Mouse (Mus musculus): ENCODE measurements around the gene Chka. TPM values are rescaled to one million over a fixed set of nuclear protein-coding genes. Genes with fewer than 3 reads are reported as not detected.

The Chka gene
- 51.3 to 66.2 TPM (median 60.2 TPM) in 4 replicates for total RNA-seq (2023; ENCODE audit: inconsistent age)

GRCm38 (mm10) chr19:3851502-3851962 is at the start of gene Chka:
Chka (plus strand) TSS chr19:3851773.

GRCm38 (mm10) chr19:3906795-3907786 is 55.5 kb downstream of the Chka start, which contains the start of gene Tcirg1:
Tcirg1 (minus strand) TSS chr19:3907133.

DNA sequence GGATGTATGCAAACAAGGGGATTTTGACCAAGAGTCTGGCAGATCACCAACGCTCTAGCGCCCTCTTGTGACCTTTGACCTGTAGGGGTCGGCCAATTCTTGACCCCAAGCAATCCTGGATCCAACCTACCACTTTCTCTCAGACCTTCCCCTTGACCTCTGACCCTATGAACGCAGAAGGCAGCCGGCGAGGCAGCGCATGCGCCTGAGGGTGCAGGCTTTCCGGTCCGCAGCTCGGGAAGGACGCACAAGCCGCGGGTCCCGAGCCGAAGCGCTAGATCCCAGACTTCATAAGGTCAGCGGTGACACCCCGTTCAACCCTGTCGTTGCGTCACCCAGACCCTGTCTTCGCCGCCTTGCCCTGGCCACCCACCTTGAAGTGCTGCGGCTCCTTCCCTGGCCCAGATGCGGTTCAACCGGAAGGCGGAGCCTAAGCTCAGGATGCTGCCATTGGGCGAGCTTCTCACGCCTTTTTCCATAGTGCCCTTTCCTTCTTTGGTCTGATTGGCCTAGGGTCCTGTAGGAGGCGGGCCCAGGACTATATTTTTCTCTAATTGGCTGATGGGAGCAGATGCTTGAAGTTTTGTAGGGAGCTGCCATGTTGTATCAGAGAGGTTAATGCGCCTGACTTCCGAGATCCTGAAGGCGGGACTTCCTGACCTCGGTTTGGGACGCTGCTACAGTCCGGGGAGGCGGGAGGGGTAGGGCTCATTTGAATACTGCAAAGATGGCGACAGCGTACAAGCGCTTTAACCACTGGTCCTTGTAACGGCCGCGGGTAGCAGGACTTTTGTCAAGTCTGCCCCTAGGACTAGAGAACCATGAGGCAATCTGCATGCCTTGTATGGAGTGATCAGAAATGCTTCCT is 61.0 kb downstream of the Chka start, which contains the start of gene Ndufs8:
TSS of gene Ndufs8 (minus strand) at position 438 of the 868 bp plus-strand sequence.

GRCm38 (mm10) chr19:3929211-3929941 is 77.8 kb downstream of the Chka start, which contains the start of gene Aldh3b1:
Aldh3b1 (minus strand) TSS chr19:3929808.

DNA sequence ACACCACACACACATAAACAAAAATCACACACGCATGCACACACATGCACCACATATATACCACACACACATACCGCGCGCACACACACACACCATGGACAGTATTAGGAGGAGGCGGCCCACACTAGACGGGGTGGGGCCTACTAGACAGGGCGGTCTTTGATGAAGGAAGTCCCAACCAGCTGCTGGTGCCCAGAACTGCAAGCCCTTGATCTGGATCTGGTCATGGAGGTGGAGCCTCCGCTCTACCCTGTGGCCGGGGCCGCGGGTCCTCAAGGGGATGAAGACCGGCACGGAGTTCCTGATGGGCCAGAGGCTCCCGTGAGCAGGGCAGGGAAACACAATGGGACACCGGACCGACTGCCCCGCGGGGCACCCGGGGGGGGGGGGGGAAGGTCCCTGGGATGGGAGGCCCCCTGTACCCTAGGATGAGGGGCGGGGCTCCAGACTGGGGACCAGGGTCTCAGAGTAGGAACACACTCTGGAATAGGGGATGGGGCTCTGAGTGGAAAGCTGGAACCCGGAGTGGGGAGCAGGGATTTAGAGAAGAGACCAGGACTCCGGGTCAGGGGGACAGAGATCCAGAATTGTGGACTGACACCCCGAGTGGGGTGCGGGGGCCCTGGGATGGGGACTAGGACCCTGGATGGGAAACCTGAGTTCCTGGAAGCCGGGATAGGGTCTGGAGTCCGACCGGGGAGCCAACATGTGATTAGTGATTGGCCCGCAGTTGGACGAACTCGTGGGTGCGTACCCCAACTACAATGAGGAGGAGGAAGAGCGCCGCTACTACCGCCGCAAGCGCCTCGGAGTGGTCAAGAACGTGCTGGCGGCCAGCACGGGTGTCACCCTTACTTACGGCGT is 83.7 kb downstream of the Chka start, which contains the start of gene Unc93b1:
TSS of gene Unc93b1 (plus strand) at position 155 of the 864 bp plus-strand sequence.

Other genes starting within 250 kb of the Chka start
- 0.63 to 1.2 TPM (median 0.94 TPM) in 4 replicates for gene Lrp5, start 165.2 kb upstream of the Chka start, total RNA-seq (2023; ENCODE audit: inconsistent age)
- gene 1810055G02Rik, start 143.5 kb upstream of the Chka start, total RNA-seq (2023; ENCODE audit: inconsistent age), result 4.8 to 6.5 TPM (median 5.5 TPM) in 4 replicates
- 110 to 126 TPM (median 119 TPM) in 4 replicates for gene Kmt5b, start 84.4 kb upstream of the Chka start, total RNA-seq (2023; ENCODE audit: inconsistent age)
- 135 to 176 TPM (median 152 TPM) in 4 replicates for gene Tcirg1, start 55.4 kb downstream of the Chka start, total RNA-seq (2023; ENCODE audit: inconsistent age)
- 84.9 to 96.2 TPM (median 92.2 TPM) in 4 replicates for gene Ndufs8, start 61.0 kb downstream of the Chka start, total RNA-seq (2023; ENCODE audit: inconsistent age)
- 8.7 to 9.6 TPM (median 9.1 TPM) in 4 replicates for gene Aldh3b1, start 78.0 kb downstream of the Chka start, total RNA-seq (2023; ENCODE audit: inconsistent age)
- gene Unc93b1, start 83.4 kb downstream of the Chka start, total RNA-seq (2023; ENCODE audit: inconsistent age), result 548 to 668 TPM (median 607 TPM) in 4 replicates
- 0.60 TPM in 1 of 4 replicates, not detected in the others for gene Aldh3b3, start 106.9 kb downstream of the Chka start, total RNA-seq (2023; ENCODE audit: inconsistent age)
- 0.22 to 0.38 TPM in 2 of 4 replicates, not detected in the others for gene Aldh3b2, start 120.6 kb downstream of the Chka start, total RNA-seq (2023; ENCODE audit: inconsistent age)
- gene Acy3, start 134.8 kb downstream of the Chka start, total RNA-seq (2023; ENCODE audit: inconsistent age), result not detected in 4 replicates
- gene Tbx10, start 141.0 kb downstream of the Chka start, total RNA-seq (2023; ENCODE audit: inconsistent age), result not detected in 4 replicates
- 22.3 to 28.3 TPM (median 25.0 TPM) in 4 replicates for gene Nudt8, start 148.8 kb downstream of the Chka start, total RNA-seq (2023; ENCODE audit: inconsistent age)
- gene Gm49405, start 148.9 kb downstream of the Chka start, total RNA-seq (2023; ENCODE audit: inconsistent age), result 3.2 to 4.8 TPM (median 4.4 TPM) in 4 replicates
- 8.6 to 10.7 TPM (median 10.2 TPM) in 4 replicates for gene Doc2g, start 151.5 kb downstream of the Chka start, total RNA-seq (2023; ENCODE audit: inconsistent age)
- gene Ndufv1, start 161.0 kb downstream of the Chka start, total RNA-seq (2023; ENCODE audit: inconsistent age), result 83.3 to 94.8 TPM (median 93.6 TPM) in 4 replicates
- 129 to 162 TPM (median 142 TPM) in 4 replicates for gene Gstp1, start 186.2 kb downstream of the Chka start, total RNA-seq (2023; ENCODE audit: inconsistent age)
- 8.5 to 13.7 TPM (median 10.5 TPM) in 4 replicates for gene Gstp2, start 194.2 kb downstream of the Chka start, total RNA-seq (2023; ENCODE audit: inconsistent age)
- gene Gstp3, start 207.8 kb downstream of the Chka start, total RNA-seq (2023; ENCODE audit: inconsistent age), result not detected in 4 replicates
- gene Cabp2, start 229.8 kb downstream of the Chka start, total RNA-seq (2023; ENCODE audit: inconsistent age), result not detected in 4 replicates
- 125 to 143 TPM (median 131 TPM) in 4 replicates for gene Cdk2ap2, start 245.4 kb downstream of the Chka start, total RNA-seq (2023; ENCODE audit: inconsistent age)
- 177 to 203 TPM (median 187 TPM) in 4 replicates for gene Pitpnm1, start 248.2 kb downstream of the Chka start, total RNA-seq (2023; ENCODE audit: inconsistent age)